Mouse (Mus musculus) forebrain, embryonic 15.5 days (tissue): ENCODE results near the gene Plaa. TPM values are rescaled to one million over a fixed set of nuclear protein-coding genes. Genes with fewer than 3 reads are reported as not detected.
A peak's percentile ranks its signal among the peaks of the same experiment; 100 is the strongest.

Experiments
- ATAC-seq: fragments of 200-750 bp; cut with Nextera tagmentation; replicated peaks from 2 replicates; pipeline ENCODE4 v1.8.0; 2017; ENCODE audit warnings: mild to moderate bottlenecking, moderate TSS enrichment, moderate library complexity
- H3K27ac ChIP-seq: fragments of 300-500 bp; sonication (generic); replicated peaks from 2 replicates; pipeline ENCODE4 v1.5.1; 2015; ENCODE audit warnings: mild to moderate bottlenecking, inconsistent platforms
- H3K27me3 ChIP-seq: fragments of 300-500 bp; sonication (generic); 2 replicates; pipeline ENCODE4 v1.6.1; 2015; ENCODE audit warnings: inconsistent platforms
- H3K36me3 ChIP-seq: fragments of 300-500 bp; sonication (generic); 2 replicates; pipeline ENCODE4 v1.6.1; 2015; ENCODE audit warnings: mild to moderate bottlenecking, inconsistent platforms
- H3K4me1 ChIP-seq: fragments of 300-500 bp; sonication (generic); 2 replicates; pipeline ENCODE4 v1.6.1; 2015; ENCODE audit warnings: inconsistent platforms
- H3K4me2 ChIP-seq: fragments of 300-500 bp; sonication (generic); replicated peaks from 2 replicates; pipeline ENCODE4 v1.6.1; 2015; ENCODE audit warnings: mild to moderate bottlenecking, inconsistent platforms
- H3K4me3 ChIP-seq: fragments of 300-500 bp; sonication (generic); 2 replicates; pipeline ENCODE4 v1.5.1; 2015; ENCODE audit warnings: mild to moderate bottlenecking, inconsistent platforms
- H3K9ac ChIP-seq: fragments of 300-500 bp; sonication (generic); replicated peaks from 2 replicates; pipeline ENCODE4 v1.6.1; 2015; ENCODE audit warnings: mild to moderate bottlenecking, inconsistent platforms
- H3K9me3 ChIP-seq: fragments of 300-500 bp; sonication (generic); 2 replicates; pipeline ENCODE4 v1.6.1; 2016; ENCODE audit warnings: inconsistent platforms
- WGBS: fragments of 180-500 bp; shearing (Covaris S2); methylation state at CpG from one replicate; pipeline ENCODE4 v1.1.7; 2015; ENCODE audit warnings: mixed read lengths; 5-methylcytosine and 5-hydroxymethylcytosine counted together
- polyA plus RNA-seq: library from polyadenylated mRNA; unstranded; fragments of >200 nt; fragmentation: Nextera tagmentation; extraction: Ambion mirVana; gene quantifications from 2 replicates; pipeline ENCODE4 v1.2.1, GENCODE M21; 2015

The Plaa gene
- polyA plus RNA-seq, 1 experiment from 2014 or later = 82.3 TPM

DNA sequence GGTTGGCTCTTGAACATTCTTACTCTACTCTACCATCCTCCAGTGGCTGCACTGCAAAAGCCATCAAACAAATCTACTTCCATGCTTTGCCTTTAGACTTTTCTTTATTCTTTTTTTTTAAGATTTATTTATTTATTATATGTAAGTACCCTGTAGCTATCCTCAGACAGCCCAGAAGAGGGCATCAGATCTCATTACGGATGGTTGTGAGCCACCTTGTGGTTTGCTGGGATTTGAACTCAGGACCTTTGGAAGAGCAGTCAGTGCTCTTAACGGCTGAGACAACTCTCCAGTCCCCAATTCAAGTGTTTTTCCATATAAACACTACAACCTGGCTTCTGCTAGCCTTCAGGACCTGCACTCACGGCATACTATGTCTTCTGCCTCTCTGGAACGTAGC, 1.6 kb downstream of the Plaa start:
- no peak for ATAC-seq
- 94% methylated on average over 4 of the region's 4 CpGs for WGBS
- peak overlapping the region; percentile 61; the same call in 1 of the 2 replicates for H3K4me3 ChIP-seq
- H3K9me3 ChIP-seq = no peaks in the 10 kb centered on the region
- H3K9ac ChIP-seq = no peak overlapping the region
- H3K27me3 ChIP-seq = no peaks in the 10 kb centered on the region
- H3K4me2 ChIP-seq = peak overlapping the region; percentile 77; the same call in 1 of the 2 replicates
- H3K36me3 ChIP-seq = no peaks in the 10 kb centered on the region
- peaks cover 28% of the 10 kb centered on the region for H3K4me1 ChIP-seq
- H3K27ac ChIP-seq = no peak overlapping the region

- Histone ChIP-seq H3K9me3 (no peaks in the 10 kb centered on the region), H3K4me2 (no peak overlapping the region), H3K27me3 (no peaks in the 10 kb centered on the region), H3K36me3 (no peaks in the 10 kb centered on the region), H3K4me1 (peaks cover 9% of the 10 kb centered on the region; the same call in 1 of the 2 replicates), H3K4me3 (no peak overlapping the region), H3K9ac (no peak overlapping the region), H3K27ac (no peak overlapping the region)
- no peak for ATAC-seq
Measured at GRCm38 (mm10) chr4:94592709-94593108, 10.3 kb downstream of the Plaa start.

GRCm38 (mm10) chr4:94591765-94592381, 11.2 kb downstream of the Plaa start:
- Histone ChIP-seq H3K27me3 (no peaks in the 10 kb centered on the region), H3K27ac (no peak overlapping the region), H3K4me1 (peaks cover 9% of the 10 kb centered on the region; the same call in 1 of the 2 replicates), H3K4me3 (no peak overlapping the region), H3K9ac (no peak overlapping the region), H3K36me3 (no peaks in the 10 kb centered on the region), H3K4me2 (no peak overlapping the region), H3K9me3 (no peaks in the 10 kb centered on the region)
- no peak for ATAC-seq
- 88% methylated on average over 4 of the region's 4 CpGs for WGBS

DNA sequence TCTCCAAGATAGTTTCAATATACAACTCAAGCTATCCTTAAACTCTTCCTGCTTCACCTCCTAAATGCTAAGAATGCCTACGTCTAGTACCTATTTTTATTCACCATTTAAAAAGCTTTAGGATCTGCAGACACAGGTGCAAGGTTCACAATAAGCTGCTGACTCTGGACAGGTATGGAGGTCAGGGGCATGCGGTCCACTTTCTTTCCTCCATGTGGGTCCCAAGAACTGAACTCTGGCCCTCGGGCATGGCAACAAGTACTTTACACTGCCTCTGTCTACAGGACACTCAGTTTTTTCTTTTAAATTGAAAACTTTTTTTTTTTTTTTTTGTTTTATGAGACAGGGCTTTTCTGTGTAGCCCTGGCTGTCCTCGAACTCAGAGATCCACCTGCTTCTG, 30.4 kb downstream of the Plaa start:
- no peak overlapping the region for H3K4me2 ChIP-seq
- no peaks in the 10 kb centered on the region for H3K27me3 ChIP-seq
- H3K36me3 ChIP-seq = peaks cover 61% of the 10 kb centered on the region
- H3K9me3 ChIP-seq = no peaks in the 10 kb centered on the region
- no peak overlapping the region for H3K9ac ChIP-seq
- 96% methylated on average over 4 of the region's 4 CpGs for WGBS
- no peaks in the 10 kb centered on the region for H3K4me1 ChIP-seq
- no peak for ATAC-seq
- no peak overlapping the region for H3K27ac ChIP-seq
- H3K4me3 ChIP-seq = no peak overlapping the region

- Histone ChIP-seq H3K4me3 (no peak overlapping the region), H3K4me1 (no peaks in the 10 kb centered on the region), H3K36me3 (peaks cover 12% of the 10 kb centered on the region), H3K4me2 (no peak overlapping the region), H3K9ac (no peak overlapping the region), H3K27me3 (no peaks in the 10 kb centered on the region), H3K27ac (no peak overlapping the region), H3K9me3 (no peaks in the 10 kb centered on the region)
- ATAC-seq = no peak
Measured at GRCm38 (mm10) chr4:94564297-94564696, 38.7 kb downstream of the Plaa start.

DNA sequence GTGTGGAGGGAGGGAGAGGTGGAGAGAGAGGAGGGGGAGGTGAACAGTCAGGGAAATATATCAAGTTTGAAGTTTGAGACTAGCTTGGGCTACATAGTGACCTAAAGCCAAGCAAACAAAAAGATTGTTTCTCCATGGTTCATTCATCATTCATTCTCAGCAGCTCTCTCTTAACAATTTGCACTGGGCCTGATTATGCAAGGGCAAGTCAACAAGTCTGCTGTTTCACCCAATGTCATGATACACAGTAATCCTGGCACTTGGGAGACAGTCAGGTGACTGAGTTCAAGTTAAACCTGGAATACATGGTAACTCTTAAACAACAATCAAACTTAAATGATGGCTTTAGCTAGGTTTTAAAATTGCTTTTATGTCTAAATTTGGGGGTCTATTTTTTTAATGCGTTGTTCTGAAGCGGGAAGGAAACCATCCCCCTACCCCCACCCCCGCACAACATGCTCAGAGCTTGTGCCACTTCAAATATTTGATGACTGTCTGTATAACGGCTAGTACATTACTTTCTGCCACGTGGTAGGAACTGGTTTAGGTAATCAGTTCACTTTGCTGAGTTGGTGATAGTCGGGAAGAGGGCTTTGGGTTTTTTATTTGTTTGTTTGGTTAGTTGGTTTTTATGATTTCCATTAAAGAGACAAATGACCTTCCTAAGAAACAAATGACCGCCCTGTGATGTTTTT, 40.9 kb downstream of the Plaa start:
- H3K4me1 ChIP-seq = peaks cover 3% of the 10 kb centered on the region; the same call in 1 of the 2 replicates
- ATAC-seq = no peak
- 83% methylated on average over 7 of the region's 7 CpGs for WGBS
- H3K4me2 ChIP-seq = no peak overlapping the region
- no peak overlapping the region for H3K27ac ChIP-seq
- H3K36me3 ChIP-seq = peaks cover 5% of the 10 kb centered on the region
- H3K9me3 ChIP-seq = no peaks in the 10 kb centered on the region
- no peaks in the 10 kb centered on the region for H3K27me3 ChIP-seq
- H3K4me3 ChIP-seq = no peak overlapping the region
- no peak overlapping the region for H3K9ac ChIP-seq

GRCm38 (mm10) chr4:94560316-94560715, 42.7 kb downstream of the Plaa start:
- Histone ChIP-seq H3K27me3 (no peaks in the 10 kb centered on the region), H3K36me3 (no peaks in the 10 kb centered on the region), H3K4me1 (peaks cover 9% of the 10 kb centered on the region), H3K9ac (no peak overlapping the region), H3K9me3 (no peaks in the 10 kb centered on the region), H3K27ac (no peak overlapping the region), H3K4me2 (no peak overlapping the region), H3K4me3 (no peak overlapping the region)
- ATAC-seq = no peak
- WGBS = 90% methylated on average over 1 of the region's 1 CpGs

GRCm38 (mm10) chr4:94559266-94559665, 43.8 kb downstream of the Plaa start:
- ATAC-seq = no peak
- H3K4me1 ChIP-seq = peaks cover 15% of the 10 kb centered on the region
- no peak overlapping the region for H3K4me3 ChIP-seq
- H3K36me3 ChIP-seq = no peaks in the 10 kb centered on the region
- no peak overlapping the region for H3K4me2 ChIP-seq
- 49% methylated on average over 2 of the region's 2 CpGs for WGBS
- H3K27me3 ChIP-seq = no peaks in the 10 kb centered on the region
- H3K9ac ChIP-seq = no peak overlapping the region
- H3K9me3 ChIP-seq = no peaks in the 10 kb centered on the region
- H3K27ac ChIP-seq = no peak overlapping the region

GRCm38 (mm10) chr4:94557145-94557544, 45.9 kb downstream of the Plaa start:
- Histone ChIP-seq H3K36me3 (no peaks in the 10 kb centered on the region), H3K9me3 (no peaks in the 10 kb centered on the region), H3K4me1 (peaks cover 15% of the 10 kb centered on the region), H3K4me3 (peak overlapping the region; percentile 99), H3K9ac (no peak overlapping the region), H3K27ac (no peak overlapping the region), H3K27me3 (no peaks in the 10 kb centered on the region), H3K4me2 (0 out of 2 replicates have a peak overlapping the region, but pooled peaks have one; percentile 45)
- WGBS = 77% methylated on average over 7 of the region's 7 CpGs
- ATAC-seq = 0 out of 2 replicates have a peak, but pooled peaks have one; percentile 11

GRCm38 (mm10) chr4:94556265-94557054, 46.6 kb downstream of the Plaa start, which contains the start of the genes Gm10306 and Caap1:
Gene Gm10306, plus strand, starts transcription at chr4:94556546.
Gene Caap1, minus strand, starts transcription at chr4:94556796.
- Histone ChIP-seq H3K27ac (peak within 1 kb of the TSS; percentile 93), H3K4me3 (peak within 1 kb of the TSS; percentile 99), H3K4me1 (peaks cover 15% of the 10 kb centered on the region), H3K36me3 (no peaks in the 10 kb centered on the region), H3K9ac (peak within 1 kb of the TSS; percentile 91), H3K27me3 (no peaks in the 10 kb centered on the region), H3K9me3 (no peaks in the 10 kb centered on the region), H3K4me2 (peak within 1 kb of the TSS; percentile 45)
- ATAC-seq = peak; percentile 98
- WGBS = under 1% methylated on average over 82 of the region's 83 CpGs

GRCm38 (mm10) chr4:94554955-94555494, 48.0 kb downstream of the Plaa start:
- Histone ChIP-seq H3K27ac (no peak overlapping the region), H3K9ac (no peak overlapping the region), H3K4me3 (0 out of 2 replicates have a peak overlapping the region, but pooled peaks have one; percentile 99), H3K36me3 (no peaks in the 10 kb centered on the region), H3K4me2 (no peak overlapping the region), H3K27me3 (no peaks in the 10 kb centered on the region), H3K9me3 (no peaks in the 10 kb centered on the region), H3K4me1 (peaks cover 15% of the 10 kb centered on the region)
- no peak for ATAC-seq
- 90% methylated on average over 5 of the region's 5 CpGs for WGBS

DNA sequence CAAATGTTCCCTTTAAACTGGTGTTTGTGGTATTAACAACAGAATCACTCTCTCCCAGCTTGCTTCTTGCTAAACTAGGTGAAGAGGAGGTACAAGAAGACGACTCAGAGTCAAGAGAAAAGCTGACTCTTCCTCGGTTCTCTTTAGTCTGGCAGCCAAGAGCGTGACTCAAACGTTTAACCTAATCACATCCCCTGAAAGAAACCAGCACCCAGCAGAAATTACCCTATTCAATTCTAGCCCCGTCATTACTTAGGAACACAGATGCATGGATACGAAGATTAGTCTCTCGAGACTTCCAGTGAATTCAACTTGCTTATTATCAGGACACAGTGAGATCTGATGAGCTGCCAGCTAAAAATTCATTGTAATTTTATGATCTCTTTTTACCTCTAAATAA, 58.7 kb downstream of the Plaa start:
- Histone ChIP-seq H3K27ac (no peak overlapping the region), H3K36me3 (peaks cover 34% of the 10 kb centered on the region), H3K4me2 (no peak overlapping the region), H3K9ac (no peak overlapping the region), H3K4me3 (no peak overlapping the region), H3K4me1 (no peaks in the 10 kb centered on the region), H3K9me3 (no peaks in the 10 kb centered on the region), H3K27me3 (no peaks in the 10 kb centered on the region)
- ATAC-seq = no peak
- WGBS = 76% methylated on average over 7 of the region's 7 CpGs
